Mouse (Mus musculus): Measurements from ENCODE around the gene Hs6st1. TPM values are rescaled to one million over a fixed set of nuclear protein-coding genes. Genes with fewer than 3 reads are reported as not detected.
"Not testable (repeated sequence)": the region's sequence is repeated elsewhere in the genome, so short reads cannot be mapped to it uniquely, and the experiment has no call there.

The Hs6st1 gene
- total RNA-seq, 1 experiment = 46.3 TPM

DNA sequence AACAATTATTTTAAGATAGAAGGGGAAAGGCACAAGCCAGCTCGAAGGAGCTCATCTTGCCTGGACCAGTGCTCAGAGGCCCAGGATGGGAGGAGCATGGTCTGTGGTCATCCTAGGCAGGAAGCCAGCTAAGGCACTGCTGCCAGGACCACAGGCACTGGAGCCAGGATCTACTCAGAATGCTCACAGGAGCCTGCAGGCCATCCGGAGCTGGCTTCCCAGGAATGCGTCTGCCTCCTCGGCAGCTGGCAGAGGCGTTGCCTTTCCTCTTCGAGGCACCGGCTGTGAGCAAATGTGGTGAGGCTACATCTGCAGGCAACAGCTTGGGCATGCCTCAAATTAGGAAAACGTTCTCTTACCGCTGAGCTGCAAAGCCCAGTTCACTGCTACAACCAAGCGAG, 37.8 kb upstream of the Hs6st1 start:
- Histone ChIP-seq H3K27ac (ENCODE audit: insufficient read depth, low read depth, low read length, poor library complexity, severe bottlenecking) (no peak overlapping the region), H3K9ac (ENCODE audit: insufficient read depth, low read depth, low read length, poor library complexity, severe bottlenecking) (peak overlapping the region; percentile 31; the same call in 1 of the 2 replicates), H3K4me3 (ENCODE audit: insufficient read depth in 1 of 2, low read depth in 1 of 2, low read length in 2 of 2, poor library complexity in 1 of 2, severe bottlenecking in 1 of 2) (peak overlapping the region in 1 of 2 experiments; percentile 19; a peak in 2 of 4 replicates), H3K9me3 (ENCODE audit: control insufficient read depth, insufficient read depth, low read depth, low read length) (no peaks in the 10 kb centered on the region), H3K36me3 (ENCODE audit: control insufficient read depth, insufficient read depth, low read length, poor library complexity, severe bottlenecking) (no peaks in the 10 kb centered on the region), H3K4me1 (ENCODE audit: control insufficient read depth in 2 of 2, insufficient read depth in 2 of 2, low read length in 2 of 2, poor library complexity in 1 of 2) (peaks cover 2 to 5% of the 10 kb centered on the region in 2 experiments; a peak in 2 of 4 replicates)
- no peak for DNase-seq (ENCODE audit: low read depth, low spot score)
- in situ Hi-C loops (cut with MboI; ENCODE audit: low sequenced_read_pairs in 2 of 2, unreplicated experiment in 2 of 2) = no loop called here
- no peak for TF ChIP-seq MAFK (IDR thresholded peaks at IDR 0.05; ENCODE audit: insufficient read depth, low read depth, low read length)
- TF ChIP-seq CHD2 (IDR thresholded peaks at IDR 0.05; ENCODE audit: low read depth, low read length) = no peak
- no peak for TF ChIP-seq HCFC1 (IDR thresholded peaks at IDR 0.05; ENCODE audit: borderline replicate concordance, insufficient read depth, low read length)
- TF ChIP-seq ZNF384 (IDR thresholded peaks at IDR 0.05; ENCODE audit: low read depth, low read length) = no peak
- no peak for TF ChIP-seq ZC3H11A (IDR thresholded peaks at IDR 0.05; ENCODE audit: borderline replicate concordance, low read depth, low read length)

GRCm38 (mm10) chr1:36038769-36039168, 29.4 kb upstream of the Hs6st1 start:
- in situ Hi-C loops (cut with MboI; ENCODE audit: low sequenced_read_pairs in 2 of 2, unreplicated experiment in 2 of 2) = no loop called here
- peaks cover 6% of the 10 kb centered on the region for H3K36me3 ChIP-seq (ENCODE audit: control insufficient read depth, insufficient read depth, low read length, poor library complexity, severe bottlenecking)

DNA sequence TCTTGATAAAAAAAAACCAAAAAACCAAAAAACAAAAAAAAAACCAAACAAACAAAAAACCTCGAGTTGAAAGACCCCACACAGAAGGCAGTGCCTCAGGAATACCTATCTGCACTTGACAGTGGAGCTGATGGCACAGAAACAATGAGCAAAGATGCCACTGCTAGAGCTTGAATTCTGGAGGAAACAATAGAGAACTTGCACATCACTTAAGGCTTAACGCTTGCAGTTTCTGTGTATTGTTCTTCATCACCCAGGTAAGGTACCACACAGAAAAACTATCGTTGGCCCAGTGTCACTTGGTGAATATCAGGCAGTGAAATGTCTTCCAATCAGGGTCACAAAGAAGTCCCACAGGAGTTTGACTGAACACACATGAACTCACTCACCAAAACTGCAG, 26.1 kb upstream of the Hs6st1 start:
- Histone ChIP-seq H3K36me3 (ENCODE audit: control insufficient read depth, insufficient read depth, low read length, poor library complexity, severe bottlenecking) (peaks cover 6% of the 10 kb centered on the region), H3K9me3 (ENCODE audit: control insufficient read depth, insufficient read depth, low read depth, low read length) (peaks cover 41% of the 10 kb centered on the region), H3K27ac (ENCODE audit: insufficient read depth, low read depth, low read length, poor library complexity, severe bottlenecking) (no peak overlapping the region), H3K4me1 (ENCODE audit: control insufficient read depth in 2 of 2, insufficient read depth in 2 of 2, low read length in 2 of 2, poor library complexity in 1 of 2) (no peaks in the 10 kb centered on the region), H3K4me3 (ENCODE audit: insufficient read depth in 1 of 2, low read depth in 1 of 2, low read length in 2 of 2, poor library complexity in 1 of 2, severe bottlenecking in 1 of 2) (no peak overlapping the region), H3K9ac (ENCODE audit: insufficient read depth, low read depth, low read length, poor library complexity, severe bottlenecking) (no peak overlapping the region)
- TF ChIP-seq MAFK (IDR thresholded peaks at IDR 0.05; ENCODE audit: insufficient read depth, low read depth, low read length) (no peak), ZNF384 (IDR thresholded peaks at IDR 0.05; ENCODE audit: low read depth, low read length) (no peak), HCFC1 (IDR thresholded peaks at IDR 0.05; ENCODE audit: borderline replicate concordance, insufficient read depth, low read length) (no peak), CHD2 (IDR thresholded peaks at IDR 0.05; ENCODE audit: low read depth, low read length) (no peak), ZC3H11A (IDR thresholded peaks at IDR 0.05; ENCODE audit: borderline replicate concordance, low read depth, low read length) (no peak)
- in situ Hi-C loops (cut with MboI; ENCODE audit: low sequenced_read_pairs in 2 of 2, unreplicated experiment in 2 of 2) = no loop called here
- DNase-seq (ENCODE audit: low read depth, low spot score) = no peak

More at GRCm38 (mm10) chr1:36038769-36039168, 29.4 kb upstream of the Hs6st1 start:
- H3K4me1 ChIP-seq (ENCODE audit: control insufficient read depth in 2 of 2, insufficient read depth in 2 of 2, low read length in 2 of 2, poor library complexity in 1 of 2) = no peaks in the 10 kb centered on the region
- no peak overlapping the region for H3K9ac ChIP-seq (ENCODE audit: insufficient read depth, low read depth, low read length, poor library complexity, severe bottlenecking)
- peaks cover 36% of the 10 kb centered on the region for H3K9me3 ChIP-seq (ENCODE audit: control insufficient read depth, insufficient read depth, low read depth, low read length)
- no peak overlapping the region for H3K4me3 ChIP-seq (ENCODE audit: insufficient read depth in 1 of 2, low read depth in 1 of 2, low read length in 2 of 2, poor library complexity in 1 of 2, severe bottlenecking in 1 of 2)
- no peak for DNase-seq (ENCODE audit: low read depth, low spot score)
- no peak overlapping the region for H3K27ac ChIP-seq (ENCODE audit: insufficient read depth, low read depth, low read length, poor library complexity, severe bottlenecking)
- TF ChIP-seq ZNF384 (IDR thresholded peaks at IDR 0.05; ENCODE audit: low read depth, low read length) (no peak), ZC3H11A (IDR thresholded peaks at IDR 0.05; ENCODE audit: borderline replicate concordance, low read depth, low read length) (no peak)

GRCm38 (mm10) chr1:36043793-36044192, 24.4 kb upstream of the Hs6st1 start:
- H3K9me3 ChIP-seq (ENCODE audit: control insufficient read depth, insufficient read depth, low read depth, low read length) = peaks cover 40% of the 10 kb centered on the region
- DNase-seq (ENCODE audit: low read depth, low spot score); in situ Hi-C loops (cut with MboI; ENCODE audit: low sequenced_read_pairs in 2 of 2, unreplicated experiment in 2 of 2); H3K9ac ChIP-seq (ENCODE audit: insufficient read depth, low read depth, low read length, poor library complexity, severe bottlenecking); H3K4me3 ChIP-seq (ENCODE audit: insufficient read depth in 1 of 2, low read depth in 1 of 2, low read length in 2 of 2, poor library complexity in 1 of 2, severe bottlenecking in 1 of 2); H3K36me3 ChIP-seq (ENCODE audit: control insufficient read depth, insufficient read depth, low read length, poor library complexity, severe bottlenecking); H3K4me1 ChIP-seq (ENCODE audit: control insufficient read depth in 2 of 2, insufficient read depth in 2 of 2, low read length in 2 of 2, poor library complexity in 1 of 2): not testable (repeated sequence)
- H3K27ac ChIP-seq (ENCODE audit: insufficient read depth, low read depth, low read length, poor library complexity, severe bottlenecking) = peak overlapping the region; percentile 81

DNA sequence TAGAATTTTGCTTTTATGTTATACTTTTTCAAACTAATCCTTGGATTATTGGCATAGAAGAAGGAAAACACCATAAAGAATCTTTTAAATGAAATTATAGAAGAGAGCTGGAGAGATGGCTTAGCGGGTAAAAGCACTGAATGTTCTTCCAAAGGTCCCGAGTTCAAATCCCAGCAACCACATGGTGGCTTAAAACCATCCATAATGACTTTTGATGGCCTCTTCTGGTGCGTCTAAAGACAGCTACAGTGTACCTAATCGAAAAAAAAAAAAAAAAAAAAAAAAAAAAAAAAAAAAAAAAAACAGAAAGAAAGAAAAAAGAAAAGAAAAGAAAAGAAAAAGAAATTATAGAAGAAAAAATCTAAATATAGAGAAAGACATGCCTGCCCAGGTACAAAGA, 23.9 kb upstream of the Hs6st1 start:
- Histone ChIP-seq H3K36me3 (ENCODE audit: control insufficient read depth, insufficient read depth, low read length, poor library complexity, severe bottlenecking) (peaks cover 3% of the 10 kb centered on the region), H3K9ac (ENCODE audit: insufficient read depth, low read depth, low read length, poor library complexity, severe bottlenecking) (no peak overlapping the region), H3K27ac (ENCODE audit: insufficient read depth, low read depth, low read length, poor library complexity, severe bottlenecking) (no peak overlapping the region), H3K4me1 (ENCODE audit: control insufficient read depth in 2 of 2, insufficient read depth in 2 of 2, low read length in 2 of 2, poor library complexity in 1 of 2) (no peaks in the 10 kb centered on the region), H3K4me3 (ENCODE audit: insufficient read depth in 1 of 2, low read depth in 1 of 2, low read length in 2 of 2, poor library complexity in 1 of 2, severe bottlenecking in 1 of 2) (no peak overlapping the region), H3K9me3 (ENCODE audit: control insufficient read depth, insufficient read depth, low read depth, low read length) (peaks cover 35% of the 10 kb centered on the region)
- no peak for DNase-seq (ENCODE audit: low read depth, low spot score)
- in situ Hi-C loops (cut with MboI; ENCODE audit: low sequenced_read_pairs in 2 of 2, unreplicated experiment in 2 of 2) = no loop called here
- TF ChIP-seq MAFK (IDR thresholded peaks at IDR 0.05; ENCODE audit: insufficient read depth, low read depth, low read length) = no peak
- TF ChIP-seq ZNF384 (IDR thresholded peaks at IDR 0.05; ENCODE audit: low read depth, low read length) = peak; percentile 85

Data from ES-E14 (cell line).